Mouse (Mus musculus): Measurements from ENCODE around the gene Lhfp. TPM values are rescaled to one million over a fixed set of nuclear protein-coding genes. Genes with fewer than 3 reads are reported as not detected.

The Lhfp gene
- total RNA-seq (2021) = 10 to 100 TPM; 30.6 to 34.5 TPM

DNA sequence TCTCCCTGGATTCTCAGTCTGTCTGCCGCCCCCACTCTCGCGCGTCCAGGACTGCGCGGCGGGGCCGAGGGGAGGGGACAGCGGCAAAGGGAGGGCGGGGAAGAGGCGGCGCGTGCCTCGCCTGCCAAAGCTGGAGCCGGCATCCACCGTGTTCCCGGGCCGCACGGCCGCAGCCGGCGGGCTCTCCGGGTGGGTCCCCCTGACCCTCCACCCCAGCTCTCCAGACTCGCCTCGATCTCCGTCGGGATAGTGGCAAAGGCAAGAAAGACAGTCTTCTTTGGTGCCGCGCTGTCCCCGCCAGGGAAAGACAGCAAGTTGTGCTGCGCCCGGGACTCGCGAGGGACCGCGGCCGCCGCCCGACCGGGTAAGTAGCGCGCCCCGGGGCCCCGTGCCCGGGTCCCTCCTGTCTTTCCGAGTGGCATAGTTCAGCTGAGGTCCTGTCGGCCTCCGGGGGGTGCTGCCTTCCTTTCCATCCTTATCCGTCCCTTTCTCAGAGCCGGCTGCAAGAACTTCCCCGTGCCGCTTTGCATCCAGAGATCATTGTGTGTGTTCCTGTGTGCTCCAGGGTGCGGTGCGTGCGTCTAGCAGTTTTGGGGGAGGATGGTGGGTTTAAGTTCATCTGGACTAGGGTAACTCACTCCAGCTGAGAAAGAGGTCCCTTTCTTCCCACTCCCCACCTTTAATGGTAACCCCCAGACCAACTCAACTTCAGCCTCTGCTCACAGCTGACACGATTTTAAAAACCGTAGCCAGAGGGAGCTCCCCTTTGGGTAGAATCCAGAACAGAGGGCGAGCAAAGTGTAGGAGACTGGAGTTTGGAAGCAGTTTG lies at the start of gene Lhfp:
Lhfp (plus strand) TSS at position 118 of the 829 bp plus-strand sequence.
- intact Hi-C loops (cut with DNase I) = loop anchor here (5.0 kb wide), 4 partner anchors 121 to 336 kb away; no protein-coding TSS in a partner anchor
- DNase-seq (ENCODE audit: low spot score in 2 of 2) = peak; percentile 71 to 74

DNA sequence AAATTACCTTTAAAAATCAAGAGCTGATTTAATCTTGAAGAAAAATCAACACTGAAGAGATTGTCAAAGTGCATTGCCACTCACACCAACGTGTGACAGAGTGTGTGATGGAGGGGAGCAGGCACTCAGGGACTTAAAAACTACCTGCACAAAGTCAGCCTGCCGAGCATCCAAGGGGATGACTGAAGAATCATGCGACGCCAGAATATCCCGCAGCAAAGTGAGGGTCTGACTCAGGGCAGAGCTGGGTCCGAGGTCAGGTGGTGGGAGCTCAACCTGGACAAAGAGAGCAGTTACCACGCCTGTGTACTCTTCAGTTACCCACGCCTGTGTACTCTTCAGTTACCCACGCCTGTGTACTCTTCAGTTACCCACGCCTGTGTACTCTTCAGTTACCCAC lies 48.0 kb upstream of the Lhfp start:
- DNase-seq (ENCODE audit: low spot score in 2 of 2) = no peak
- intact Hi-C loops (cut with DNase I) = loop anchor here (5.0 kb wide), 1 partner anchor 731 kb away; no protein-coding TSS in a partner anchor

DNA sequence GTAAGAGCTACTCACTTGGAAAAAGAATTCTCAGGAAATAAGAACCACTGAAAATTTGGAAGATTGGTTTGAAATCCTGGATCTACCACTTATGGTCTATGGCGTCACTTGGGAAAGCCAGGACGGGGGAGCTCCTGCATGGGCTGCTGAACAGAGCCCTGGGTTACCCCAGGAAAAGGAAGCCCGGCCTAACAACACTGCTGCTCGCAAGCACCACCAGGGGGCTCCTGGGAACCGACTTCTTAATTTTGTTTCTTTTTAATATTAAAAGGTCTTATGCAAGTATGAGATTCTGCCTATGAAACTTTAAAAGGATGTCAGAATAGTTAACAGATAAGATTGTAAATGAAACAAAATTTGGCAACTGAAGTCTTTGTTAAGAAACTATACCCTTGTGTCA lies 46.7 kb upstream of the Lhfp start:
- intact Hi-C loops (cut with DNase I) = loop anchor here (5.0 kb wide), 1 partner anchor 732 kb away; no protein-coding TSS in a partner anchor
- no peak for DNase-seq (ENCODE audit: low spot score in 2 of 2)

DNA sequence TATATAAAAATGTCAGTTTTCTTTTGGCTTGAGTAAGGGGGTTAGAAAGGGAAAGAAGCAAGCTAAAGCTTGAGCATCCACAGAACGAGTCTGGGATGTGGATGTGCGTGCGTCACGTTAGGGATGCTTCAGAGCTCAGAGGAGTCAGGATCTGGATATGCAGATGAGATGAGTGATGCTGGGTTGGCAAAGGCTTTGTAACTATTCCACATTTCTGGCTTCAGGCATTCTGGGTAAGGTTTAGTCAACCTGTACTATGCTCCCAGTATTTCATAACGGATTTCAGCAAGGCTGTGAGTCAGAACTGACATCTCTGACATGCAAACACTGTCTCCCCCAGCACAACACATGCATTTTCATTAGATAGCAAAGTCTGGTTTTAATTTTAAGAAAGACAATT lies 44.7 kb upstream of the Lhfp start:
- intact Hi-C loops (cut with DNase I) = no loop called here

DNA sequence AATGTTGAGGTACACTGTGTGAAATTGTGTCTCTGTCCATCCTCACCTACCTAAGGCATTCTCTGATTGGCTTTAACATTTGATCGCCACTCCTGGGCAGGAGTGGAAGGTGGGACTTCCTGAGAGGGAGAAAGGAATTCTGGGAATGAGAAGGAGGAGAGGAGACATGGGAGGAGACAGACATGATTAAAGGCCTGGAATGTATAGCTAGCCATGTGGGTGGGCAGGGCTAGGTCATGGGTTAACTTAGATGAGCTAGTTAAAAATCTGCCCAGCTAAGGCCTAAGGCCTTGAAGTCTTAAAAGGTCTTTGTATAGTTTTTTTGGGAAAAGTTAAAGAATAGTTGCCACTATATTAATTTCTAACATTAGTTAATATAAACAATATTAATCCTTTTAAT lies 43.9 kb upstream of the Lhfp start:
- no peak for DNase-seq (ENCODE audit: low spot score in 2 of 2)
- intact Hi-C loops (cut with DNase I) = no loop called here

More for the DNA sequence above, 44.7 kb upstream of the Lhfp start:
- DNase-seq (ENCODE audit: low spot score in 2 of 2) = peak in 1 of 2 experiments; percentile 36

DNA sequence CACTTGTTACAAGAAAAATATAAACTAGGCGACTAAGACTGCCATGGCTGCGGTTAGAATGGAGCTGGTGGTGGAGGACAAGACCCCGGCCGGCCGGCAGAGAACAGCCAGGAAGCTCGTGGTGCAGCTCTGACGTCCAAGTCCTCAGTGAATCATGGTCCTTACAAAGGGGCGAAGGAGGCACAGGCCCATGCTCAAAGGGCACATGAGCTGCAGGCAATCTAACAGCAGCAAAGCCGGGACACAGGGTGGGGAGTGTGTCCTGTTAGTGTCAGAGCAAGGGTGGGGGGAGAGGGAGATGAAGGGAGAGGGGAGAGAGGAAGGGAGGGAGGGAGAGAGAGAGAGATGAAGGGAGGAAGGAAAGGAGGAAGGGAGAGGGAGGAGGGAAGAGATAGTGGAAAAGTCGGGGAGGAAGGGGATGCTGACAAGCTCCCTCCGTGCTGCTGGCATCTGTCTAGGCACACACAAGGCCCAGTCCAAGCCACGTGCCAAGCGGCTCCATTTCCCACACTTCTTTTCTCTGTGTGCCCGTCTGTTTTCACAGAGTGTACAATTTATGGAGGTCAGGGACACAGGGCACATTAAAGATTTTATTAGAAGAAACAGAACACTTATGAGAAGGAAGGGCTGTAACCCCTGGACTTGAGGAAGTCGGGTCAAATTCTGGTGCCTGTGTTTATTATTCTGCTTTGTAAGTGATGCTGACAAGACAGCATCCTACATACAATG lies 42.1 kb upstream of the Lhfp start:
- intact Hi-C loops (cut with DNase I) = no loop called here
- DNase-seq (ENCODE audit: low spot score in 2 of 2) = no peak

DNA sequence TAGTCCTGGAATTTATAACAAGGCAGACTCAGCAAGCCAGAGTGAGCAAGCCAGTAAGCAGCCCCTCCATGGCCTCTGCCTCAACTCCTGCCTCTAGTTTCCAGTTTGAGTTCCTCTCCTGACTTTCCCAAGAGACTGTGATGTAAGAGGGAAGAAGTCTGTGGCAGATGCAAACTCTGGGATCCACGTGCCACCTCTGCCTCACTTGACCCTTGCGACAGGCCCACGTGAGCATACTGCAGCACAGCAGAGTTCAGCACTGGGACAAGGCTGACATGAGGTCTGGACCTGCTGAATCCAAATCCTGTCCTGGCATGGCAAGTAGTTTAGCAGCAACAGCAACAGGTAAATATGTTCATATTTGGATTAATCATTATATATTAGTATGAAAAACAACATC lies 41.3 kb upstream of the Lhfp start:
- intact Hi-C loops (cut with DNase I) = no loop called here
- DNase-seq (ENCODE audit: low spot score in 2 of 2) = no peak

DNA sequence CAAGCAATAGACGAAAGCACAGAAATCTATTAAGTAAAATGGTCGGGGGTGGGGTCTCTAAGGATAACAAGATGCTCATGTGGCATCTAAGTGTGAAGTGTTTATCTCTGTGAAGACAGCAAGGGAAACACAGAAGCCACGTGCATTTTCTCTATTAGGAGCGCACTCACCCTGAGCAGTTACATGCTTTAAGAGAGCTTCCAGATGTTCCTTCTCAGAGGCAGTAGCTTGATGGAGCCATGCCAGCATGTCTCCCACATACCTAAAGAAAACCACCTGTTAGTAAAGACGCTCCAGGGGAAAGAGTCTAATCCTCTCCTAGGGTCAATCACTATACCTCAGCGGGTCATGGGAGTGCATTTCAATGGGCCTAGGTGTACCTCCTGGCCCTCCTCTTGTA lies 39.3 kb upstream of the Lhfp start:
- intact Hi-C loops (cut with DNase I) = no loop called here
- no peak for DNase-seq (ENCODE audit: low spot score in 2 of 2)

DNA sequence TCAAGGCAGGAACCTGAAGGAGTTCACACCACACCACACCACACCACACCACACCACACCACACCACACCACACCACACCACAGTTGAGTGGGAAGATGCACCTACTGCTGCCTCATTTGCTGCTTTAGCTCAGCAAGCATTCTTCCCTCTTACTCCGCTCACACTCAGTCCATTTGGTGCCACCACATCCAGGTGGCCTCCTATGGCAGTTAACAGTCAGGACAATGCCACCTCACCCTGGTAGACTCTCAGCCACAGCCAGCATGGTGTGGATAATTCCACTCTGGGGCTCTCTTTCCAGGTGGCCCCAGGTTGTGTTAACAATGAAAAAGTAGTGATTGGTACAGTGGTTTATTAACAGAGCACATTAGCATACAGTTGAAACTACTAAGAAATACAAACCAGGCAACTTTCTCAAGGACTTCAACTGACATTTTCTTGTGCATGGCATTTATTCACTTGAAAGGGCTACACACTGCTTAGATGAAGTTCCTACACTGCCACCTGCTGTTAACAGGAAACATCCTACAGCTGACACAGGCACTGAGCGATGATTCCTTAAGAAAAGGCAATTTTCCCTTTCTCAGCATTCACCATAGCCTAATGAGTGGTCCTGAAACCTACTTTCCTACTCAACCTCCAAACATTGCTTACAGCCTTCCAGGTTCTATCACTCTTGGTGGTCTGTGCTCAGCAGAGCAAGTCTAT lies 36.8 kb upstream of the Lhfp start:
- intact Hi-C loops (cut with DNase I) = loop anchor here (2.0 kb wide), 1 partner anchor 748 kb away; no protein-coding TSS in a partner anchor
- peak; percentile 41 to 66 for DNase-seq (ENCODE audit: low spot score in 2 of 2)

DNA sequence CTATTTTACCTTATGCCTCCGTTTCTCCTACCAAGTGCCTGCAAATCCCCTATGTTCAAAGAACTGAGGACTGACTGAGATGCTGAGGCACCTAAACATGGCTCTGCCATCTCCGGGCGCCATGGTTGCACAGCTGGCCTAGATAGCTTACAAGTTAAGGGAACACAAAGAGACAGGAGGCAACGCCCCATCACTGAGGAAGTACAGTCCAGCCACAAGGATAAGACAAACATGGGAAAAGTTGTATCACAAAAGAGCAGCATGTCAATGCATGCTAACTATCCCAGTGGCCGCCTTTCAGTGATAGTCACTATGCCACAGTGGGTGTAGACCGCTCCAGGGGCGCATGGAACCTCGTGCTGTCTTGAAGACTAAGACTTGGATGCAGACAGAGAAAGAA lies 33.9 kb upstream of the Lhfp start:
- intact Hi-C loops (cut with DNase I) = no loop called here
- no peak for DNase-seq (ENCODE audit: low spot score in 2 of 2)

DNA sequence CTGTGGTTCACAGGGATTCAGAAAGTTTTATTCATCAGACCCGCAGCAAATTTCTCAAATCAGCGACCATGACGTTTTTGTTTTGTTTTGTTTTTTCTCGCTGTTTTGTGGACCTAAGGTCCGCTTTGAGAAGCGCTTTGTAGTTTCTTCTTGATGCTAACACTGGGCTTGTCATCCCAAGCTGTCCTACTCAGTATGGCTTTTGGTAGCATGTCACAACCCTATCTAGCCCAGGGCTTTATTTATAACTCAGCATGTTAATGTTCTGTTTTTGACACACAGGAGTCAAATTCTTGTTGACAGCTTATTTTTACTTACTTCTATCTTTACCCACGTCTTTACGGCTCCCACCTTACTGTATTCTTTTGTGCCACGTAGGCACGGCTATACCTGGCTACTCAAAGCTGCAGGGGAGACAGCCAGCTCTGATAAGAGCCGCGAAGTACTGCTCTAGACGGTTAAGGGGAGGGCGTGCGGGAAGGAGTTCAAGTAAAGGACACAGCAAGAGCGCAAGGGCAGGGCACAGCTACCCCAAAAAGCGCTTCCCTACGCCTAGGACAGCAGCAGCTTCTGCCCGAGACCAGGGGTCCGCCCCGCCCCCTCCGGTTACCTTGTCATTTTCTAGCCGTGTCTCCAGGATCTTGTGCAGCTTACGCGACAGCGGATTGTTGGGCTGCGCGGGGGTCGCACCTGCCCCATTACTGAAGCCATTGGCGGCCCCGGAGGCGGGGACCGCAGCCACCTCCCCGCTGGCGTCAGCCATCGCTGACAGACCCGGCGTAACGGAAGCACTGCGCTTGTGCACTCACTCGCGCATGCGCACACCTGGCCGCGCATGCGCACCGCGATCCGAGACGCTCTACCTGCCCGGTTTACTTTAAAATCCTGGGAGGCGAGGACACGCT lies 24.6 kb upstream of the Lhfp start, which contains the start of gene Cog6:
Cog6 (minus strand) TSS at position 802 of the 905 bp plus-strand sequence.
- DNase-seq (ENCODE audit: low spot score in 2 of 2) = peak; percentile 81 to 90
- intact Hi-C loops (cut with DNase I) = no loop called here

DNA sequence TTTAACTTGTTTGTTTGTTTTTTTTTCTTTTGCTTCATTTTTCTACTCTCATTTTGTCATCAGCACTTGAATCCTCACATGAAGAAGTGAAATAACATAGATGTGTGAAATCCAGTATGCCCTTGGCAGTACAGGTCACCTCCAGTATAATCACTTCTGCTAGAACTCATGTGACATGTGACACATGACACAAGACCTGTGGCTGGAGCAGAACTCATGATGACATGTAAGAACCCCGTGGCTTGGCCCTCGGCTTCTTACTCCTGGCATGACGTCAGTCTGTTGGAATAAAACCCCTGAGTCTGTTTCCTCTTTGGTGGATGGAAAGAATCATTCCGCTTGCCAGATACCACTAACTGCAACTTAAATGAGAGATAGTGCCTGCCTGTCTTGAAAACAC lies 14.0 kb upstream of the Lhfp start:
- intact Hi-C loops (cut with DNase I) = no loop called here

DNA sequence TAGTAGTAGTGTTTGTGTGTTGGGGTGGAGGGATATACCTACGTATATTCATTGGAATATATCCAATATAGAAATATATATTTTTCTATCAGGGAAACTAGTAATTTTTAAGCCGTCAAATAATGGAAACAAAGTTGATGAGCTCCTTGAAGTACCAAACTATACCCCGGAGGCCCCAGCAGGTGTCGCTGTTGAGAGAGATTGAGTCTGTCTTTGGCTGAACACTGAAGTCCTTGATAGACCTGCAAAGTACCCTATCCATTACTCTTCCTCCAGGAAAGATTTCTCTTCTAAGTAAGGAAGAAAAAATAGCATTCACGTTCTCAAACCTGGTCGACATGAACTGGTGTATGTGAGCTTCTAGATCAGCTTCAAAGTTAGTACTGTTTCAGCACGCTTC lies 12.3 kb upstream of the Lhfp start:
- intact Hi-C loops (cut with DNase I) = loop anchor here (1.0 kb wide), 1 partner anchor 419 kb away; no protein-coding TSS in a partner anchor
- peak; percentile 66 to 78 for DNase-seq (ENCODE audit: low spot score in 2 of 2)

More for the DNA sequence above, 14.0 kb upstream of the Lhfp start:
- DNase-seq (ENCODE audit: low spot score in 2 of 2) = no peak

DNA sequence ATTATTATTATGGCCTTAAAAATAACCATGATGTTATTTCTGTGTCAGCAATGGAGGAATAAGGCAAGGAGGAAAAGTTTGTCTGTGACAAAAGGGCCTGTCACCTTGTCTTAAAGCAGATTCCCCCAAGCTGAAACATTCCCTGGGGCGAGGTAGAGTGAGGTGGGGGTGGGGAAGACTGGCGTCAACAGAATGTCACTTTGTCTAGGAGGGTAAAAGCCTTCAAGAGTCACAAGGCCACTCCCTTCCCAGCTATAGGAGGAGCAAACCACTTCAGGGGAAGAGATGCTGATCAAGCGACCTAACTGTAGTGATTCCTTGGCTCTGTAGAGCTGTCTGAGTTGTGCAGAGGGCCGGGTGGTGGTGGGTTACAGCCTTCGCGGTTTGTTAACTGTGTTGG lies 9.7 kb upstream of the Lhfp start:
- DNase-seq (ENCODE audit: low spot score in 2 of 2) = no peak
- intact Hi-C loops (cut with DNase I) = no loop called here

DNA sequence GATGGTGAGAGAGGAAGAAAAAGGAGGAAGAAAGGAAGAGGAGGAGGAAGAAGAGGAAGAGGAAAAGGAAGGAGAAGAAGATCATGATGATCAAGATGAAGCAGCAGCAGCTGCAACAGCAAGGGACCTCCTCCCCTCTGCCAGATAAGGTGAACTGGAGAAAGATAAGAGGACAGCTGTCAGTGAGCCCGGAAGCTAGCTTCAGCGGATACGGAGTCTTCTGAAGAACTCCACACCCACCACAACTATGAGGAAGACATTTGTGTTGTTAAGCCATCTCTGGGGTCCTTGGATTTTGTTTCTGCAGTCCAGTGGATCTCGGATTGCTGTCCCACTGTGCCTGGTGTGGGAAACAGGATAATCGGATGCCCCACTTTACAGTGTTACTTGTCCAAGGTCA lies 8.9 kb upstream of the Lhfp start:
- intact Hi-C loops (cut with DNase I) = no loop called here
- no peak for DNase-seq (ENCODE audit: low spot score in 2 of 2)

DNA sequence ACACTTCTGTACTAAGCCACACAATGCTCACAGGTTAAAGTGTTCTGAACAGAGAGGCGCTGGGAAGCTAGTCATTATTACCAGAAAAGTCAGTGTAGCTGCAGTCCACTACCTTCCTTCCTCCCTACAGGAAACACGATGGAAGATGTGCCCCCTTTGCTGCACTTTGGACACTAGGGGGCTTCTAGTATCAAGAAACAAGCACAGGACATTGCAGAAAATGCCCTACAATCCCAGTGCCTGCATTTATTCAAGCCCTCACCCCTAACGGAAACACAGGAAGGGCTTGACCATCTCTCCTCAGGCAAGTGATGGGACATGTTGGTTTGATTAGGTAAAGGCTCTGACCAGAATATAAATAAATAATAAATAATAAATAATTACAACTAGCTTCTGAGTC lies 7.9 kb upstream of the Lhfp start:
- DNase-seq (ENCODE audit: low spot score in 2 of 2) = no peak
- intact Hi-C loops (cut with DNase I) = no loop called here

DNA sequence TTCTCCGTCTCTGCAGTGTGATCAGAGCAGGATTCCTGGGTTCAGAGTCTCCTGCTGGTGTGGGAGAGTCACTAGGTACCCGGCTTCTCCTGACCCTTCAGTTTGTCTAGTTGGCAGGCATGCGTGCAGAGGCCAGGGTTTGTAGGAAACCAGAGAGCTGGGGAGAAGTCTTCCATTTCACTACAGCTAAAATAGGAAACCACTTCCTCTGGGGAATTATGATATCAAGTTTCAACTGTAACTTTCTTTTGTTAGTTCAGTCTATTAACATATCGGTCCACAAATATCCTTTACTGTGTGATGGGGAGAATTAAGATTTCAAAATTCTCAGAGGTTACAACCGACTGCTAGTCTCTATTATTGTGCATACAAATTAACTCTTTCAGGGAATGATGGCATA lies 5.3 kb upstream of the Lhfp start:
- intact Hi-C loops (cut with DNase I) = loop anchor here (5.0 kb wide), 1 partner anchor 291 kb away; no protein-coding TSS in a partner anchor
- DNase-seq (ENCODE audit: low spot score in 2 of 2) = no peak

DNA sequence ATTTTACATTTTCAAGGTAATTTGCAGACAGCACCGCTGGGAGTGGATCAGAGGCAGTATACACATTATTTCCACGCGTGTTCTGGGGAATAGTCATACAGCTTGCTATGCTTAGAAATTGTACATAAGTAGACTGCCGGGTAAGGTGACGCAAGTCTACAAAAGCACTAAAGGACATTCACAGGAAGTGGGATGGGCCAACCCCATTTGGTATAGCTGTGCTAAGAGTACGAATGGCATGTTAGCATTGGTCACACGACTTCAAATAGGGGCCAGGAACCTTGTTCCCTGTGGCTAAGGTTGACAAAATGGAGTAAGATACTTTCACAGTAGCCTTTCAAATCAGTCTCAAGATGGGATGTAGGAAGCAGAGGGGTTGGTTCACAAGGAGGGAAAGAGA lies 4.4 kb upstream of the Lhfp start:
- no peak for DNase-seq (ENCODE audit: low spot score in 2 of 2)
- intact Hi-C loops (cut with DNase I) = loop anchor here (5.0 kb wide), 1 partner anchor 290 kb away; no protein-coding TSS in a partner anchor

DNA sequence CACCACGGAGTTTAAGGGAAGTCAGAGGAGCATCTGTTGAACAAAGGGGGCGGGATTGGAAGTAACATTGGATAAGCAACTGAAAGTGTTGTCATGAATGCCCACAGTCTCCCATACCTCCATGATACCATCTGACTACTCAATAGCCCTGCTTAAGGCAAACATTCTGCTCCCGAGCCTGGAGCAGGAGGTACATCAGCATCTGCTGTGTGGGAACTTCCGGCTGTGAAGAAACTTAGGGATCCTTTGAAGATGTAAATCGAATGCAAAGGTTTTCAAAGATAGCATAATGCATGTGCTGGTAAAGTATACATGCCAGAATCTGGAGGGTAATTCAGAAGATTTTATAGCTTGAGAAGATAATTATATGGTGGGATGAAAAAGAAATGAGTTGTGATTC lies 2.4 kb upstream of the Lhfp start:
- DNase-seq (ENCODE audit: low spot score in 2 of 2) = peak in 1 of 2 experiments; percentile 66
- intact Hi-C loops (cut with DNase I) = loop anchor here (5.0 kb wide), 1 partner anchor 288 kb away; no protein-coding TSS in a partner anchor

Measured in left cerebral cortex, postnatal 25 days (tissue).